Mouse (Mus musculus): ENCODE results near the gene Nuak2. TPM values are rescaled to one million over a fixed set of nuclear protein-coding genes. Genes with fewer than 3 reads are reported as not detected.

Nuak2 gene
- total RNA-seq, 2 experiments from 2014 or later, result 2.0 to 2.2 TPM

DNA sequence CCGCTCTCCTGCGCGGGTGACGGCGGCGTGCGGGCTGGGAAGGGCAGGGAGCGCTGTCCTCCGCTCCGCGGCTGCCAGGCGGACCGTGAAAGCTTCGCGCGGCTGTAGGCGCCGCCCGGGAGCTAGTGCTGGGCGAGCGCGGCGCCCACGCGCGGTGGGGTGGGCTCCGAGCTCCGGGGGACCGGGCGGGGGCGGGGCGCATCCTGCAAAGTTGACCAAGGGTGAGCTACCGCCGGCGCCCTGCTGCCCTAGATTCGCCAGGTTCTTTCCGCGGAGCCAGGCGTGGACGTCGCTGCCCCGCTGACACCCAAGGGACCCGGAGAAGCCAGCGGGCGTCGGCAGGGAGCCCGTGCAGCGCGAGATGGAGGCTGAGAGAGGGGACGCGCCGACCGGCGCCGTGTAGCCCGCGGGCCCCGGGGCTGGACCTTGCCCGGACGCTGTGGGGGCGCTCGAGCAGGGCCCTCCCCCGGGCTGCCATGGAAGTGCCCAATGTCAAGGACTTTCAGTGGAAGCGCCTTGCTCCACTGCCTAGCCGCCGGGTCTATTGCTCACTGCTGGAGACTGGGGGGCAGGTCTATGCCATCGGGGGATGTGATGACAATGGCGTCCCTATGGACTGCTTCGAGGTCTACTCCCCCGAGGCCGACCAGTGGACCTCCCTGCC lies 17.0 kb upstream of the Nuak2 start:
- DNase-seq, result peak; percentile 52

DNA sequence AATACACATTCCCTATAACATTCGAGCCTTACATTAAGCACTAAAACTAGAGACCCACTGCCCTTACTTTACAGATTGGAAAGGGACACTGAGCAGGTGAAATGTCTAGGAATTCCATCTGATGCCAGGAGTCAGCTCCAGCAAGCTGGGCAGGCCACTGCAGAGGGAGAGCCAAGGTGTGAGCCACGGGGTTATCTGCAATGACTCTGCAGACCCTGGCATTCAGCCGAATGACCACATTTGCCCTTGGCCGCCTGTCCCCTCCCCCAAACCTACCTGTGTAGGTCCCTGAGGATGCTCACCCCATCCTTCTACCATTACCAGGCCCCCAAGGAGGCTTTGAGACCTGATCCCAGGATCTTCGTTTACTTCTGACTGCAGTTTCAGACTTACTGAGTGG lies 16.2 kb upstream of the Nuak2 start:
- no peak for DNase-seq

DNA sequence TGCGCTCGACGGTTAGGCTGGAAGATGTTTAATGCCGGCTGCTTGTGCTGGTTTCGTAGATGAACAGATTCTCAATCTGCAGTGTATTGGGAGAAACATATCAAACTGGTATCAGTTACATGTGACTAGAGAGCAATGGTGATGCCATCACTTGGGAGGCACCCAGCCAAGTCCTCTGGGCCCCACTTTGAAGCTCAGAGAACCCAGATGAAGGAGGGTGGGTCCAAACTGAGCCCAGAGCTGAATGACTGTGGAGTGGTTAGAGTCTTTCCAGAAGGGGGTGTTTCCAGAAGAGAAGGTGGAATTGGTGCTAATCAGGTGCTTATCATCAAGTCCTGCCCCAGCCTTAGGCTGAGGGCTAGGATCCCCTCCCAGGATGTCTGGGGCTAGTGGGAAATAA lies 14.7 kb upstream of the Nuak2 start:
- DNase-seq, result no peak

DNA sequence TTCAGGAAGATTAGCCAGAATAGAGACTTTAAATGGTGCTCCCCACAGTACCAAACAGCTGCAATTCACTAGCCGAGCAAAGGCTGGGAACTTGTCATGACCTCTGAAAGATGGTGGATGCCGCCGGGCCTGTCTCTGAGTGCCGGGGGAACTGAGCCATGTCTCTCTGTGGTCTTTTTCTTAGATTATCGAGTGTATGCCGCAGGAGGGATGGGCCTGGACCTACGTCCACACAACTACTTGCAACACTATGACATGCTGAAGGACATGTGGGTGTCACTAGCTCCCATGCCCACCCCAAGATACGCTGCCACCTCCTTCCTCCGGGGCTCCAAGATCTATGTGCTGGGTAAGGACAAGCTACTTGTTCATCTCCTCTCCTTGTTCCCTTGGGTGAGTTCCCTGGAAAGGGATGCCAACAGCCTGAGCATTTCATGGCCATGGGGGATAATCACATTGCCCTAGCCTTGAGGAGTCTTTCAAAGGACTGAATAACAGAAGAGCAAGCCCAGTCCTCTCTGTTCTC lies 13.5 kb upstream of the Nuak2 start:
- DNase-seq, result no peak

DNA sequence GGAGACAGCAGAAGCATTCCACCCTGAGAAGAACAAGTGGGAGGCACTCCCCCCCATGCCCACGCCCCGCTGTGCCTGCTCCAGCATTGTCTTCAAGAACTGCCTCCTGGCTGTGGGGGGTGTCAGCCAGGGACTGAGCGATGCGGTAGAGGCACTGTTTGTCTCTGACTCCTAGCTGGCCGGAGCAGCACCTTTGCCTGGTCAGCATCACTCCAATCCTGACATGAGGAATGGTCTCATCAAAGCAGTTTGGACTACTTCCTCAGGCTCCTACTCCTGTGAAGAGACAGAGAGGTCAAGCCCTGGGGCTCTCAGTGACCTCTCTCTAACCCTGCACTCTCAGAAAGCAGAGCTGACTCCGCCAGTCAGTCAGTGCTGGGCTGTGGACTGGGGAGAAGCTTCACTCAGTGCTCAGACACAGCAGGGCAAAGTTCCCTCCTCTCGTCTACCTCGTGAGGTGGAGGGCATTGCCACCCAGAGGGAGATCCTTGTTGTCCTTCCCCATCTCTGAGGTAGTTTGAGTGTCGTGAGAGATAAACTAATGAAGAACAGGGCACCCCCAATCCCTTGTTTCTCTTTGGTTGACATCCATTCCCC lies 11.2 kb upstream of the Nuak2 start:
- no peak for DNase-seq

DNA sequence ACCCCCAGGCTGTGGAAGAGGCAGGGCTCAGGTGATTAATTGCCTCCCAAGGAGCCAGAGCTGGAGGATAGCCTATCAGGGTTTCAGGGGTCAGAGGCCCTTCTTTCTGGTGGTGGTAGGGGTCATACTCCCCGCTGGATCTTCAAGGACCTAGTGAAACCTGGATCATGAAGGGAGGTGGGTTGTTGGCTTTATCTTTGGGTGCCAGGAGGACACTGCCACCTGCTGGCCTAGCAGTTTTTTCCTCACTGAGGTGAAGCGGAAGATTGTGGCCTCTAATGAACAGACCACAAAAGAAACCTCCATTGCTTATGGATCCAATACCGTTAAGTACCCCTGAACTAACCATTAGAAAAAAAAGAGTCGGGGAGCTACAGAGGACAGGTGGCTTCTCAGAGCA lies 9.8 kb upstream of the Nuak2 start:
- DNase-seq, result peak; percentile 57

DNA sequence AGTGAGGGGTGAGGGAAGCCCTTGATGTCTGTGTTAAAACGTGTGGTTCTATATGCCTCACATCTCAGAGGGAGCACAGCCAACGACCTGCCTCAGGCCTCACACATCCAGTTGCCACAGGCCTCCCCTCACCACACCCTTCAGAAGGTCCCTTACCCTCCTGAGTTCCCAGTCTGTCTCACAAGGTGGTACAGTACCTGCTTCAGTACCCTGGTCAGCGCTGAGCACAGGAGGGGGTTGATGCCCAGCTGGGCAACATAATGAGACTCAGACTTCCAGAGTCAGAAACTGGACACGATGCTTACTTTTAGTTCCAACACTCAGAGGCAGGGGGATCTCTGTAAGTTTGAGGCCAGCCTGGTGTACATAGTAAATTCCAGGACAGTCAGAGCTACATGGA lies 9.1 kb upstream of the Nuak2 start:
- DNase-seq, result no peak

DNA sequence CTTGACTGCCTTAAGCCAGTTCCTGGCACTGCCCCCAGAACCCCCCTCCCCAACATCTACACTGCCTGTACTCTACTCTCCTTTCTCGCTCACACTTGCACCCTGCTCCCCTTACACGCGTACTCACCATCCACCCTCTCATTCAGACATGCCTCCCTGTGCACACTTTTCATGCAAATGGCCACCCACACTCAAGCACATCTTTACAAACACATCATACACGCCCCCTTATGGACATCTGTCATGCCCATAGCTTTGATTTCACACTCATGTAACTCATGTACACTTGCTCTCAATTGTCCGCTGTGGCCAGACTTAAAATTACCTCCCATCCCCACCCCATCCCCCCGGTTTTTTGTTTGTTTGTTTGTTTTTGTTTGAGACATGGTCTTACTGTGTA lies 8.0 kb upstream of the Nuak2 start:
- DNase-seq, result no peak

DNA sequence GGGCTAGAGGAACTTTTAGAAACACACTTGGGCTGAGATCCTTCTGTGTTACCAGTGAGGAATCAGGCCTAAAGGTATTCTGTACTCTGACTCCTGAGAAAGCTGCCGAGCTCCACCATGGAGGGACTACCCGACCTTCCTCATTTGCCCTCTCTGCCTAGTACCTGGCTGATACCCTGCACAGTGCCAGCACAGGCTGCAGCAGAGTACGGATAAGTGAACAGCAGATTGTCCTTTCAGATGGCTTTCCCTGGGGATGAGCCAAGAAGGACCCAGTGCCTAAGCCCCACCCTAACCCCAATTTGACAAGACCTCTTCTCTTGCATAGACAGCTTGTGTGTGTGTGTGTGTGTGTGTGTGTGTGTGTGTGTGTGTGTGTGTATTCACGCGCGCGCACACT lies 7.3 kb upstream of the Nuak2 start:
- no peak for DNase-seq

DNA sequence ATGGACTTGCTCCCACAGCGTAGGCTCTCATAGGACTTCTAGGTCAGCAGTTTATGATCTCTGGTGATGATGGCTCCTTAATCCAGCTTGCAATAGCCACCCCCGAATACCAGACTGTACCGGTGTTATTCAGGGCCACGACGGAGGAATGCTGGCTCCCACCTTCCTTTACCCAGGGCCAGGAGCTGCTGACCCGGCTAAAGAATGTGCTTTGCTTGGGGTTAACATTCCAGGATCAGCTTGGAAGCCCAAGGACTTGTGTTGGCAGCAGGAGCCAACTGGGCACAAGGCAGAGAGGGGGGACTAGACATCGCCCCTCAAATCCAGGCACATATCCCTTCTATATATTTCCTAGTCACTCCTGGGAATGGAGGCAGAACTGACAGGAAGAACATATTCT lies 5.2 kb upstream of the Nuak2 start:
- no peak for DNase-seq

DNA sequence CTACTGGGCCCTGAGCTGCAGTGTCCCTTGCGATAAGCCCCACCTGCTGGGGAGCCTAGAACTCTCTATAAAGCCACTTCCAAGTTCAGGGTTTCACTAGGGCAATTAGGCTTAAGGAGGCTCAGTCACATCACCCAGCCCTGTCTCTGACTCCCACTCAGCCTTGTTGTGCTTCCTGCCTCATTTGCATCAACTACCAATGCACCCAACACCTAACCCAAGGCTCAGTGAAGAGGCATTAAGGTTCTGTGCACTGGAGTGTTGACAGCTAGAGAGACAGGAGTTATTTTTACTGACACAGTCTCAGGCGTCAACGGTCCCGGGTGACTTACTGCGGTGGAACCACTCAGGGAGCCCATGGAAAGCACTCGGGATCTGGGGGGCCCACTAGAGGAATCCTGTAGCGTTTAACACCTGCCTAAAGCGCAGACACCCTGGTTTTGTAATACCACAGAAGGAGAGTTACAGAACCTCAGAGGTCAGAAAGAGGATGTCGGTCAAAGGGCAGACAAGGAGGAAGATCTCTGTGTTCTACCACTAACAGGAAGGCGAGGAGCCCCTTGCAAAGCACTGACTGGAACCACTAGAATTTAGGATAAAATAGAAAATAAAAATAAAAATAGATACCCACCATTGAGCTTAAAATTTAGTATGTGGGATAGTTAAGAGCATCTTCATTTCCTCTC lies 4.6 kb upstream of the Nuak2 start:
- DNase-seq, result no peak

DNA sequence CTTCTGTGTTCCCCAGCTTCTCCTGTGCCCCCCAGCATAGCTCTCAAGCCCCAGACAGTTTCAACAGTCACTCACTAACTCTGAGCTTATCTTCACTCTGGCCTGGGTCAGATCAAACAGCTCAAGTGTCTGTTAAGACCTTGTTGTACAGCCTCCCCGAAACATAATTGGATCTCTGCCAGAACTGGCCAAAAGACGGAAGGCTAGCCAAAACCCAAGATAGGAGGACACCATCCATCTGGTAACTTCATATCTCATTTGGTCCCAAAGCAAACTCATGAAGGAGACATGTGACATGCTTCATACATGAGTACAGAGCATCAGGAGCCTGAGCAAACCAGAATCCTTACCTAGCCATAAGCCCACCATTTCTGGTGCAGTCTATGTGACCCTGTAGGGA lies 3.9 kb upstream of the Nuak2 start:
- no peak for DNase-seq

DNA sequence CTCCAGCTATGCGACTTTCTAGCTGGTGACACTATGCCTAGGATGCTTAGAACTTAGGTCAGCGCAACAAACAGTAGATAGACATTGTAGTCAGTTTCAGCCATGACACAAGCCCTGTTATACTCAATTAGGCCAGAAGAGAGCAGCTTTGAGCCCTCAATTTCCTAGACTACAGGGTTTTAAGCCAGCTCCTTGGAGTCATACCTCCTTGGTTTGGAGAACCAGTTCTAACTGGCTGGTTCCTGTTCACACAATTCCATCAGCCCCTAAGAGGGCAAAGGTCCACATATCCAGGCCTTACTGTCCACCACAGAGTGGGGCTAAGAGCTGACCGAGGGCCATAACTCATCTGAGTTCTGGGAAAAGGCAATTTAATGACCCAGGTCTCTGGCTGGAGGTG lies 3.2 kb upstream of the Nuak2 start:
- DNase-seq, result peak; percentile 50

DNA sequence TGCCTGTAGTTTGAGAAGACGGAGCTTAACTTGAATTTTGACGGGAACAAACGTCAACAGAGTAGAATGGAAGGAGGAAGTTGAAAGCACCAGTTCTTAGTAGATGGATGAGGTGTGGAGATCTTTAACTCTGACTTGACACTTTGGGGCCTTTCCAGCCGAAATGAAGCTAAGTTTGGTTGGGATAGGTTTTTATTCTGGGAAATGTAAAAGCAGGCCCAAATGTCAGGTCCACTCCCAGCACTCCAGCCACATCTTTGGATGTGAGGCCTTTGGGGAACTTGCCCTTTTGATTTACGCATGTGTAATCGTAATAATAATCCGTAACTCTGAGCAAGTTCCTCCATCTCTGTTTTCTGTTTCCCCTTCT lies 684 bp downstream of the Nuak2 start:
- DNase-seq, result no peak

DNA sequence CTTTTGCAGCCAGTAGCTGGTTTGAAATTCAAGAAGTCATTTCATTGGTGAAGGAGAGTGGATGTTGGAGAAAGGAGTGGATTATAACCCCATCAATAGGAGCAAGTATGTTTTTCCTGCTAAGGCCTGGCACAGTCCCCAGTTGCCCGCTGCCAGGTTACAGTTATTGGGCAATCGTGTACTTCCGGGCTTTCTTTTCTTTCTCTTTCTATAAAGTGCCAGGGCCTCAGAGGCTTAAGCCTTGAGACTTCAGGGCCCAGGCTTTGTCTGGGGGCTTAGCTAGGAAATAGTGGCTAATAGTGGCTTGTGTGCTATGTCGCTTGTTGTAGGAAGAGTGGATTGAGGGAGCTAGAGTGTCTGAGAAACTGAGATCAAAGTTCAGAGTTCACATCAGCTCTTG lies 1.5 kb downstream of the Nuak2 start:
- no peak for DNase-seq

DNA sequence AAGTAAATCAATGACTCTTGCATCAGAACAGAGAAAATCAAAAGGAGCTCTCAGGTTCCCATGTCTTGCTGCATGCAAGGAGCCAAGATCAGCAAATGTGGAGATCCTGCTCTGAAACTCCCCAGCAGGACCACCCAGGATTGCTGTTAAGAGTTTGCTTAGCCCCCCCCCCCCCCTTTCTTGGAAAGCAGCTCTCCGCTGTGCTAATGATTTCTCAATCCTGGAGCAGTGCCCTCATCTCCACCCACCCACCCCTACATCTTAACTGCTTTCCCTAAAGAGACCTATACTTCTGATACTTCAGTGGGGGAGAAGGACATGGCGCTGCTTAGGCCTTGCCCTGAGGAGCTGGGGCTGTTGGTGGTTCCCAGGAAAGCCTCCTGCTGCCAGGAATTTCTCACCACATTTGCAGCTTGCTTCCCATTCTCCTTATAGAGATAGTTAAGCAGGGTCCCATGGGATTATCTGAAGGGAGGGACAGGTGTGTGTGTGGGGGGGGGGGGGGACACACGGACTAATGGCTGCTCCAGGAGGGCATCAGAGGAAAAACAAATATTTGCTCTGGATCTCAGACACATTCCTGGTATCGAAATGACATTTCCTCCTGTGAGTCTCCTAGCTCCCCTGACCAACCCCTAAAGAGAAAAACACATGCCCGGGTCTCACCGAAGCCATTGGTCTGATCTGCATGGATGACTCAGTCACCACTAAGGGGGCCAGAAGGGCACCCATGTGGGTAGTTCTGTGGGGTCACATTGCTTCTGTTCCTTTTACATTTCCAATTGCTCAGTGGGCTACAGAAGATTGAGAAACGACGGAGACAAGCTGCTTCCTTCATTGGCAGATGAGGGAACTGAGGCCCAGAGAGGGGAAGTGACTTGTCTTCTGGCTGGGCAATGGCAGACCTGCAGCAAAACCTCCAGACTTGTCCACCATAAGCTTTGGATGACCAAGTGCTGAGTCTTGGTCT lies 2.3 kb downstream of the Nuak2 start:
- no peak for DNase-seq

DNA sequence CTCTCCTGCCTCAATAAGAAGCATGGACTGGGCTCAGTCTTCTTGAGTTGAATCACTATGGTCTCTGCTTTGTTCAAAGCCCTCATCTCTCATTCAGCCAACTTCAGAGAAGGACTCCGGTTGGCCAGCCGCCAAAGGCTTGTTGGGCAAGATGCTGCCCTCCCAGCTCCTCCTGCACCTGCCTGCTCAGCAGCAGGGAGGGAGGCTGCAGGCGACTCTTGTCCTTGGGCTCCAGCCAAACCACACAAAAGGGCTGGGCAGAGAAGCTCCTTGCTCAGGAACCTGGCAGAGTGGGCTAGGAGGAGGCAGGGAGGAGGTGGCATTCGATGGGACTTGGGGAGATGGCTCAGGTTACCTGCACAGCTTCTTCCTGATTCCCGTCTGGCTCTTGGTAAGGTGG lies 3.3 kb downstream of the Nuak2 start:
- peak; percentile 51 for DNase-seq

DNA sequence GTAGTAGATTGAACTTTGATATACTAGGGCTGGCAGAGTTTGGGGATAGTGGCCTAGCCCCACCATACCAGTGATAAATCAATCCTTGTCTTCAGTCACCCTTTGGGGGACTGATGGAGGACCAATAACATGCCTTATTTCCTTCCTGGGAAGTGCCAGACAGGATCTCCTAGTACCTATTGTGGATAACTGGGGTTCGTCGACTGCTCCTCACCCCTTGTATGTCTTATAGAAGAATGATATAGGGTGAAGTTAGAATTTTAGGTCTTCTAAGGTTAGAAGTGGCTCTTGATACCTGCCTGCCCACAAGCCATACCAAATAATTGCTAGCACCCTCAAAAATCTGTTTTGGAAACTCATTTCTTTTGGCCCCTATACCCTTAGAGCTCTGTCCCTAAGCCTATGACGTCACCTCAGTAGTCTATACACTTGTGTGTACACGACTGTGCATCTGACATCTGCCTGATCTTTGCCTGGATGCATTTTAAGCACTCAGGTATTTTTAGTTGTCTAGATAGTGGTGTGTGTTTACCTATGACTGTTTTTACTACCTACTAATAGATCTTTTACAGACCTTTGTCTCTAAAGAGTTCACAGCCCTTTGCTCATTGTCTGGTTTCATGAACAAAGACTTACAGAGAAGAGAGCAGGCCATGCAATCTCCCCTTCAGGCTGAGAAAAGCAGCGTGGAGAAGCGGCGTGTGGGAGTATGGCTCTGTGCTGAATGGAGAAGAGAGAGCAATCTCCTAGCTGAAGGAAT lies 6.1 kb downstream of the Nuak2 start:
- DNase-seq, result no peak

DNA sequence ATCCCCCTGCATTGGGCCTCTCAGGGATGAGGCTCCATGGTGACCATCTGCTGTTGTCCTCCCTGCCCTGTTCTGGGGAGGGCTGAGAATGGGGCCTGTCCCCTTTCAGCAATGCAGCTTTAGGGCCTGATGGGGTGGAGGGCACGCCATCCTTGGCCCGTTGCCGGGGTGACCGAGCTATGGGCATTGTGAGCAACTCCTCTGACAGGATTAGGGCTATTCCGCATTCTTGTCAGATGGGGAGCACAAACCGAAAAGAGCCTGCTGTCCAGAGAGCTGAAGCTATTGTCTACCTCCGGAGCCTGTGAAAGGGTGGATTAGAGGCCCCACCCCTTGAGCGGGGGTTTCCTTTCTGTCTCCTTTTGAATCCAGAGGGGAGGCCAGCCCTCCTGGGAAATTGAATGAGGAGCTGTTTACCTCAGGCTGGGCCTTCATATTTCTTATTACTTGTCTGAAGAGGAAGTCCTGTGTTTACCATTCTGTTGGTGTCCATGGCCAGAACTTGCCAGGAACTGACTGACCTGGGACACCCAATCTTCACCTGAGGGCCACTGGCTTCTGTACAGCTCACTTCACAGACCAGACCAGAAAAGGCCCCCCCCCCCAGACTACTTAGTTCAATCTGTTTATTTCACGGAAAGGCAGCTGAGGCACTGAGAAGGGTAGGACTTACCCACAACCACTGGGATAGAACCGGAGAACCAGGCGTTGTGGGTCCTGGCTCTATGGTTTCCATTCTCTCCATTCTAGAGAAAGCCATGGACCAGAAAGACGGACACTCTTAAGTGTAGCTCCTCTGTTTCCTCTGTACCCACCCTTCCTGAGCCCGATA lies 7.0 kb downstream of the Nuak2 start:
- no peak for DNase-seq

DNA sequence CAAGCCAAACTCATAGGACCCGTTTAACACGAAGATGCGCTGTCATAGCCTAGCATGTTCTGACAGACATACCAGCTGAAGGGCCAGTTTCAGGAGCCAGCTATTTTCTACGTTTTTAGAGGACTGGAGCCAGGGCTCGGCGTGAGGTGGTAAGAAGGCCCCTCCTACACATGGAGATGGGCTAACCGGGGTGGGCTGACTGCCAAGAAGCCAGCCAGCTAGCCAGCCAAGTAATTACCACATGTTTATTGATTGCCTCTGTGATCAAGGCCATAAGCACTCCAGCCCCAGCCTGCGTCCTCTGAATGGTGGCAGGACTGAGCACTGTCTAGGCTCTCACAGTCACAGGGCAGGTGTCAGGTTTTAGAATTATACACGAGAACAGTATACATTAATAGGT lies 10.9 kb downstream of the Nuak2 start:
- DNase-seq, result no peak

DNA sequence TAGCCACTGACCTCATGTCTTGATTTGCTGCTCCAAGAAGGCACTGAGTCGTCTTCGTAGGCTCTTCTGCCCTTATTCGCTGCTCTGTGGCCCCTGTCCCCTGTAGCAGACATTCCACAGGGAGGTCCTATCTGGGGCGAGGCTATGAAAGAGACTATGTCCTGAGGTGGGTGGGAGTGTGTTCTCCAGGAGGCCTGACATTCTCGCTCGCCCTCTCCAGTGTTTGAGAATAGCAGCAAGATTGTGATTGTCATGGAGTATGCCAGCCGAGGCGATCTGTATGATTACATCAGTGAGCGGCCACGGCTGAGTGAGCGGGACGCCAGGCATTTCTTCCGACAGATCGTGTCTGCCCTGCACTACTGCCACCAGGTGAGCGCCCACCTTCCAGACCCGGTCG lies 11.6 kb downstream of the Nuak2 start:
- DNase-seq, result no peak
